Mouse (Mus musculus) adrenal gland, postnatal 14 days (tissue): ENCODE measurements at regions not wholly inside any gene's neighbourhood (a gene's known extent, or its start where the extent isn't known, plus 50 kb on each side); places are given as distances from the start of the nearest gene placed in this dataset.

ENCODE experiments used
- DNase-seq: peaks from one replicate; pipeline ENCODE4 v3.0.0; 2021; ENCODE audit warnings: mixed read lengths

DNA sequence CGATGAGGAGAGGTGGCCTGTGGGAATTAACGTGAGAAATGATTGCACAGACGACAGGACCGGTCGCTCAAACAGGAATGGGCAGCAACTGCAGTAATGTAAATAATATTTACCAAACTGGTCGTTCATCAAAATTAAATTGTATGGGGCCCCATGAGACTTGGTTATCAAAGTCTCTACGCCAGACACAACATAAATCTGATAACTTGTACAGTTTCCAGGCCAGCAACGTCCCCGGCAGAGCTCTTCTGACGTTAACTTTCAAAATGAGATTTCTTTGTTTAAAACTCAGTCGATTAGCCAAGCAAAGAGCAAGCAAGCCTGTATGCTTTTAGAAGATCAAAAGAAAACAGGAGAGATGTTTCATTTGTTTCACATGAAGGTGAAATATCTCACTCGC lies 176.2 kb upstream of the Adamts9 start:
- no peak for DNase-seq

GRCm38 (mm10) chr6:93113361-93113760 lies 170.1 kb upstream of the Adamts9 start:
- DNase-seq = no peak

DNA sequence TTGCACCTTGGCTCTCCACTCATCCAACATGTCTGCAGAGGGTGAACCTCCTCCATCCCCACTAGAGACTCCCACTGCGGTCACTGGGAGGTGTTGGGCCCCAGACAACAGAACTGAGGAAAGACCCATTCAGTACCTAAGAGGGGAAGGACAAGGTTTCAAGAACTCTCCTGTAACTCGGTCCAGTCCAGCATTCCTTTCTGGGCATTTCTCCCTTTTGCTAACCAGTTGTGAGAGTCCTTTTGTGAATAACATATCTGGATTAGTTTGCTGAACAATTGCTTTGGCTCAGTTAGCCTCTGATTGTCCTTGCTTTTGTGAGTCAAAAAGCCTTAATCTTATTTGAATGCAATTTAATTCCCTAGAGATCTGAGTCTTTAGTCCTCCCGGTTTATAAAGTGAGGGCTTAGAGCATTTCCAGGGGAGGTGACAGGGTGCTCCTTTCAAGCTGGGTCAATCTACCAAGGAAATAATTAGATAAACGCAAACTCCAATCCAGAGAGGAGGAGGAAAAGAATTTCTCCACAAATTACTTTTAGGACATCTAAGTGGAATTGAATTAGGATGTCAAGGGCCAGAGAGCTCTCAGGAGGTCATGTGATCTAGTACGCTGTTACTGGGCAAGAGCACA lies 151.6 kb upstream of the Adamts9 start:
- no peak for DNase-seq

DNA sequence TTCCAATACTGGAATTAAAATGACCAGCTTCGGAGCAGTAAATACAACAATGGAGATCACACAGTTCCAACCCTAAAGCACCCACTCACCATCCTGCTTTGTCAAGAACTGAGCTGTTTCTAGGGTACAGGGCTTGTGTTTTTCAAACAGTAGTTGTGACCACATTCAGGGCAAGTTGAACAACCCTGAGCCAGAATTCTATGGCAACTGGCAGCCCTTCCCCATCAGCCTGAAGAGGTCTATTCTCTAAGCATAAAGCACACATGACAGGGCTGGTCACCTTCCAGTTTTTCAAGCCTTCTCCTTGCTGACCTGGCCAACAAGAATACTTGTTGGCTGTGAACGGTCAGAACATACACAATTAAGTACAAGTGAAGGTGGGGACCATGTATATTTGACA lies 150.5 kb upstream of the Adamts9 start:
- no peak for DNase-seq

DNA sequence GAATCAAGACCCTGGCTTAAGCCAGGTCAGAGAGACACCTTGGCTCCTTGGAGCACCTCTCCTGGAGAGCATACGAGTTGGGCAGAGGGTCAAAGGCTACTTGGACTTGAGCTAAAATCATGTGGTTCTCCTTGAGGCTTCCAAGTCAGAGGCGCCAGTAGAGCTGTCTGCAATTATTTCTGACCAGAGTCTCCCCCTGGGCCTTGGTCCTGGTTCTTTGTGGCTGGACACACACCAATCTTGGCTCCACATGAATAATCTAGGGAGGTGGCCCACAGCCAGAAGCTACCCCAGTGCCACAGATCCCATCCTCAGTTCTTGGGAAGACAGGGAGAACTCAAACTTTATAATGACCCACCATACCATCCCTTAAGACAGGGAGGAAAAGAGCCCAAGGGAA lies 144.0 kb upstream of the Adamts9 start:
- DNase-seq = peak; percentile 26

GRCm38 (mm10) chr6:93084286-93084685 lies 141.0 kb upstream of the Adamts9 start:
- no peak for DNase-seq

- DNase-seq = no peak
Observed at GRCm38 (mm10) chr6:93083716-93084115, 140.4 kb upstream of the Adamts9 start.

- DNase-seq = no peak
Observed at GRCm38 (mm10) chr6:93082205-93082604, 138.9 kb upstream of the Adamts9 start.

- no peak for DNase-seq
Observed at GRCm38 (mm10) chr6:93076681-93077080, 133.4 kb upstream of the Adamts9 start.

GRCm38 (mm10) chr6:93075867-93076266 lies 132.6 kb upstream of the Adamts9 start:
- DNase-seq = no peak

DNA sequence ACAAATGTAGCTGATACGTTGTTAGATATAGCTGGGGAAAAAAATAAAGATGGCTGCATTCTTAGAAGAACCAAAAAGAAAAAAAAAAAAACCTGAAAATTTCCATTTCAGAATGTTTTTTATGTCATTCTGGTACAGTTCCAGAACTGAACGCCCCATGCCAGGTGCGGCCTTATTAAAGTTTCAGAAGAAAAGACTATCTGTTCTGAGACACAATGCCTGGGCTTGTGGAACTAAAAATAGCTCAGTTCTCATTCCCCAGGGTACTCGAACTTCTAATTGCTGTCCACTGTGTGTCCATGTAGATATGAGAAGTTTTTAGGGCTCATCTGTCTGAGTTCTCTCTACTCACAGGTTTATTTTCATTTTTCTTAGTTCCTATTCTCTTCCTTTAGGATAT lies 131.7 kb upstream of the Adamts9 start:
- no peak for DNase-seq

GRCm38 (mm10) chr6:93070916-93071315 lies 127.6 kb upstream of the Adamts9 start:
- no peak for DNase-seq

- DNase-seq = no peak
Observed at GRCm38 (mm10) chr6:93067808-93068207, 124.5 kb upstream of the Adamts9 start.

DNA sequence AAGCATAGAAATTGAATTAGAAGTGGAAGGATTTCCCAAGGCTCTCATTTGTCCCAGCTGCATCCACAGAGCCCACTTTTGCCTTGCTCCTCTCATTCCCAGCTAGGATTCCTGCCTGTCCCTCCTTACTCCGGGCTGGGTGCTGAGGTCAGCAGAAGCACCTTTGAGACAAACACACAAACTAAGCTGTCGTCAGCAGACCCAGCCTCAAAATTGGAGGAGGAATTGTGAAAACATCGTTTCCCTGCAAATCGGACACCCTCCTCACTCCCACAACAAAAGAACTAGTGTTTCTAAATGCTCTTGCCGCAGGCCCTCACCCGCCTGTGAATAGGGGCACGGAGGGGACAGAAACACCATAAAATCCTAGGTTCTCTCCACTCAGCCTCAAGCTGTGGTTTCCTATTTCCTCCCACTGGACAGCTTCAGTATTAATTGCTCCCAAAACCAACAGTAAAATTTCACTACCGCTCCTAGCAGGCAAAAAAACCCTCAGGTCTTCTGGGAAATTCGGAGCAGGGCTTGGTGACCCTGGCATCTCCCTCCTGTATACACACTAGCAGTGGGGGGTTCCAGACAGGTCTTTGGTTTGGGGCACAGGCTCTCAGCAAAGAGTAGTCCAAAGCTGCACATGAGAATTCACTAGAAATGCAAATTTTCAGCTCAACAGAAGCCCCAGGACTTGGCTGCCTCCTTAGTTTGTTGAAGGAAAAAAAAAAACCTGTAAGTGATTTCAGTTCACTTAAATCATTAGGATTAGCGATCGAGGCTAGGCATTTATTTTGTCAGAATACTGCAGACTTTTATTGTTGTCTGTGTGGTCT lies 123.5 kb upstream of the Adamts9 start:
- DNase-seq = peak; percentile 16

DNA sequence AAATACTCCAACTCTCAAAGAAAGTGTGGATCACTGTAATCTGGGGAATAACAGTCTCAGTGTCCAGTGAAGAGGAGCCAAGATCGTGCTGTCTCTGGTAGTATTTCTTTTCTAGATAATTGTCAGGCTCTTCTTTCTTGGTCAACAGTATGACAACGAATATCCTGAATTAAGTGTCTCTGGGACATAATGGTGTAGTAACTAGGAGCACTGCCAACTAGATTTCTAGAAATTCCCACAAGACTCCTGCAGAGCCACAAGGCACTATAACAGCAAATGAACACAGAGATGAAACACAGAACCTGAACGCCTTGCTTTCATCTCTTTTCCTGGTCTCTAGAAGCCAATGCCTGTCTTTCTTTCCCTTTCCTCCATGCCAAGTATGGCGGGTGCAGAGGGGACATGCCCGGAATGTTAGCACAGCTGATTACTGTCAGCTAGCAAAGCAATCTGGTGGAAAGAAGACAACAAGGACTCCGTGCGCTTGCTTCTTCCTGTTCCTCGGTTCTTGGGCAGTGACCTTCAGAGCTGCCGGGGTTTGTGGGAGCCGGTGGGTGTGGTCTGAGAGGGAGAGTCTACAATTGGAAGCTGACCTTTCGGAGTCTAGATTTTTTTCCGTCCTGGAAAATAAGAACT lies 122.7 kb upstream of the Adamts9 start:
- peak; percentile 82 for DNase-seq

- peak; percentile 55 for DNase-seq
Observed at GRCm38 (mm10) chr6:93065366-93065765, 122.1 kb upstream of the Adamts9 start.

DNA sequence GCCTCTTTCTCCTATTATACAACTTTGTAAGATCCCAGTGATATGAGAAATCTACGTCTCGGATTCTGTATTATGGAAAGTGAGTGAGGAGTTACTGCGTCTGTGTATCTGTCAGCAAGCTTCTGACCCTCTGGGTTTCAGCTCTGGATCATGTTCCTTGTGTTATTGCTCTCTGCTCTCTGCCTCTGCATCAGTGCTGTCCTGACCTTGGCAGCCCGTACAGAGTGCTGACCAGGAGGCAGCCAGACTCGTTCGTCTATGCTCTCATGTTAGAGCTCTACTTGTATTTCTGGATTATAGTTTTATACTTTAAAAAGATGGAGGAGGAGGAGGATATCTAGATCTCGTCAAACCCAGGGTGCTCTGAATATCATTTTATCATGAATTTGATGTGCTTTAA lies 121.1 kb upstream of the Adamts9 start:
- DNase-seq = peak; percentile 19

GRCm38 (mm10) chr6:93061741-93062140 lies 118.4 kb upstream of the Adamts9 start:
- no peak for DNase-seq

DNA sequence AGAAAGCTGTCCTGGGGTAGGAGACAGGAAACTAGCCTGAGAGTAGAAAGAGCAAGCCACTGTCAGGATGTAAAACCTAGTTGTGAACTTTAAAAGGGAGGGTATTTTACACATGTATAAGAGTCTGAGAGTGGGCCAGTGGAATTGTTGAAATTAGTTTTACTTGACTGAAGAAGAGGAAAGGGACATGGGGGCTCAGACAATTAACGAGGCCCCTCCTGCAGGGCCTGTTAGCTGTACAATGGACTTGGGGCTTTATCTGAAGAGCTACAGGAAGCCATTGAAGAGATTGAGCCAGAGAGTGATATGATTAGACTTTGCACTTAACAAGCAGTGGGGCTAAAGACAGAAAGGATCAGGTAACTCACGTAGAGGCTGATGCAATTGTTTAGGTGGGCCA lies 102.2 kb upstream of the Adamts9 start:
- no peak for DNase-seq

GRCm38 (mm10) chr6:93041041-93041440 lies 97.7 kb upstream of the Adamts9 start:
- peak; percentile 28 for DNase-seq

DNA sequence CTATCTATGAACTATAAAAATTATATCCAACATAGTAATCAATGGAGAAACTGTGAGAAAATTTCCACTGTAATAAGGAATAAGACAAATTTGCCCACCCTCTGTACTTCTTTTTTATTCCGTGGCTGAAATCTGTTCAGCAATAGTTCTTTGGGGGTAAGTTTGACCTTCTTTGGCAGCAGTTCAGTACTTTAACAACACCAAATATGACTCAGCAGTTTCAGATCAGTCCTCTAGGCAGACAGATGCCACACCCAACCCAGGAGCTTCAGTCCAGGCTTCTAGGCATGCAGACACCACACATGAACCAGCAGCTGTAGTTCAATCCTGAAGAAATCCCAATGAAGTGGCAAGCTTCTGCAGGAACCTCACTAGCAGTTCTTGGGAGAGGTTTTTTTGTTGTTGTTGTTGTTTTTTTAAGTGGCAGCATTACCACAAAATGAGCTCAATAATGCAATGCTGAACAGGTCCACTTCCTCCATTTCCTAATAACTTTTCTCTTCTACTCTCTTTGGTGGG lies 88.6 kb upstream of the Adamts9 start:
- no peak for DNase-seq

GRCm38 (mm10) chr6:93026068-93027022 lies 83.1 kb upstream of the Adamts9 start:
- DNase-seq = peak; percentile 60
